Mouse (Mus musculus): Measurements from ENCODE around the gene Gpr108. TPM values are rescaled to one million over a fixed set of nuclear protein-coding genes. Genes with fewer than 3 reads are reported as not detected.
"Not testable (repeated sequence)": the region's sequence is repeated elsewhere in the genome, so short reads cannot be mapped to it uniquely, and the experiment has no call there.

The Gpr108 gene
- polyA plus RNA-seq, 1 experiment from 2014 or later: 13.7 TPM

DNA sequence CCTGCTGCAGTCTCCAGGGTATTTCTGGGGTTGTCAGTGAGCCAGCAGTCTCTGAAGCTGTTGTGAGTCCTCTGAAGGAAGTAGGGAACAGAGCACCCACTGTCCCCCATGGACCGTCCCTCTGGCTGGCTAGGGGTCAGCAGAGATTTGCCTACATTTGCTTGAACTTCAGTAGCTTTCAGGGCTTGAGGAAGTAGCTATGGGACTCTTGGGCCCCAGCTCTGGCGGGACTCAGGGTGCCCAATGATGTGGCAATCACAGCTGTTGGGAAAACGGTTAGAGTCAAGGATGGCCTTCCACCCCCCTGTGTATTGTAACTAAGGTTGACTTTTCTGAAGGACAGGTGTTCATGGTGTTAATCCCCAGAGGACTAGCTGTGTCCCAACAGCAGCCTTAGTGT is 32.2 kb upstream of the Gpr108 start:
- Histone ChIP-seq H3K27ac (no peak overlapping the region), H3K27me3 (peaks cover 14% of the 10 kb centered on the region), H3K9ac (no peak overlapping the region), H3K9me3 (replicated peaks) (no peaks in the 10 kb centered on the region), H3K36me3 (no peaks in the 10 kb centered on the region), H3K4me3 (replicated peaks) (peak overlapping the region; percentile 51), H3K4me2 (peak overlapping the region; percentile 61), H3K4me1 (replicated peaks) (peaks cover 30% of the 10 kb centered on the region)
- ATAC-seq (ENCODE audit: low read depth) (no peak), DNase-seq (no peak)
- 33% methylated on average over 3 of the region's 3 CpGs for WGBS (ENCODE audit: insufficient replicate concordance)

DNA sequence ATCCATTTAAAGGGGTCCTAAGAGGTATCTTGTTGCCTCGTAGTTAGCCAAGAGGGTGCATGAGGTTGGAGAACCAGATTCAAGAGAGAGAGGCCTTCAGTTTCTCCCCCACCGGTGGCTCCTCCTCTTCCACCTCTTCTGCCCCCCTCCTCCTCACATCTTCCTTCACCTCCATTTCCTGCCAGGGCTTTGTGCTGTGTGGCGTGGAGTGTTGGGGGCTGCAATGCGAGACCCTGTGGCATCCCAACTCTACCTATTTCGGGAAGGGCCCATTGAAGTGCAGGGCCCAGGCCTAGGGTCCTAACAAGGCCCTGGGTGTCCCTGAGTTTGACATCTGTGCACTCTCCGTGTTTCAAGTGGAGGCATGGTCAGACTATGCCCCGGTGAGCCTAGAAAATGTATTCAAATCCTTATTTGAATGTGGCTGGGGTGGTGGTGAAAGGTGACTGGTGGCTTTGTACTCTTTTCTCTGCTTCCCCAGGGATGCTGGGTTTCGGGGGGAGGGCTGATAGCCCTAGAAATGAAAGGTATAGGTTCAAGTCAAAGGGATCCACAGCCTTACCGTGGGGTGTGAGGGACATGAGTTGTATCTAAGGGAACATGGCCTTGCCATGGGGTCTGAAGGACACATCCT is 31.5 kb upstream of the Gpr108 start:
- H3K4me2 ChIP-seq: peak overlapping the region; percentile 61
- no peaks in the 10 kb centered on the region for H3K36me3 ChIP-seq
- H3K9ac ChIP-seq: peak overlapping the region; percentile 66
- peak overlapping the region; percentile 51 for H3K4me3 ChIP-seq (replicated peaks)
- peak overlapping the region; percentile 61 for H3K27ac ChIP-seq
- no peak for ATAC-seq (ENCODE audit: low read depth)
- 23% methylated on average over 9 of the region's 9 CpGs for WGBS (ENCODE audit: insufficient replicate concordance)
- no peaks in the 10 kb centered on the region for H3K9me3 ChIP-seq (replicated peaks)
- H3K27me3 ChIP-seq: peaks cover 21% of the 10 kb centered on the region
- DNase-seq: no peak
- H3K4me1 ChIP-seq (replicated peaks): peaks cover 34% of the 10 kb centered on the region

DNA sequence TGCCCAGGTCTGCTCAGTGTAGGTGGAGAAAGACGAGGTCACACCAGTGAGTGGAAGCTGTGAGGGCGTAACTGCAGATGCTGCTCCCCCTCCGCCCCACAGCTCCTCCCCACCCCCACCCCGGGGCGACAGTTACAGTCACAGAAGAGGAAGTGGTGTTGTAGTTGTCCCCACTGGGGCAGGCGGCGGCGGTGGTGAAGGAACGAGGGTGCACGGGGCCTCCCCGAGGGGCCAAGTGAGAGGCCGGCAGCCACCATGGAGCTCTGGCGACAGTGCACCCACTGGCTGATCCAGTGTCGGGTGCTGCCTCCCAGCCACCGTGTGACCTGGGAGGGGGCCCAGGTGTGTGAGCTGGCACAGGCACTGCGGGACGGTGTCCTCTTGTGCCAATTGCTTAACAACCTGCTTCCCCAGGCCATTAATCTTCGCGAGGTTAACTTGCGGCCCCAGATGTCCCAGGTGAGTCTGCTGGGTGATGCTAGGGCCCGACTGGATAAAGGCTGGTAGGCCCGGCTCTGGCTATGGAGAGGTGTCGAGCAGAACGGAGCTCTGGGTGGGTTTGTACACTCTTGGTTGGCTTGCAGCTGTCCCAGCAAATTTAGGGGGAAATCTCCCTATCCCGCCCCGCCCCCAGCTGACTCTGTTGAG is 30.8 kb upstream of the Gpr108 start, which contains the start of gene Vav1:
Gene Vav1 (plus strand): TSS at position 158 of the 648 bp plus-strand sequence.
- ATAC-seq (ENCODE audit: low read depth) (peak; percentile 28), DNase-seq (no peak)
- Histone ChIP-seq H3K4me2 (peak within 1 kb of the TSS; percentile 61), H3K4me1 (replicated peaks) (peaks cover 35% of the 10 kb centered on the region), H3K4me3 (replicated peaks) (peak within 1 kb of the TSS; percentile 51), H3K9ac (peak within 1 kb of the TSS; percentile 66), H3K9me3 (replicated peaks) (no peaks in the 10 kb centered on the region), H3K27me3 (peaks cover 27% of the 10 kb centered on the region), H3K36me3 (no peaks in the 10 kb centered on the region), H3K27ac (peak within 1 kb of the TSS; percentile 61)
- whole genome bisulfite sequencing (ENCODE audit: insufficient replicate concordance): 12% methylated on average over 26 of the region's 26 CpGs

DNA sequence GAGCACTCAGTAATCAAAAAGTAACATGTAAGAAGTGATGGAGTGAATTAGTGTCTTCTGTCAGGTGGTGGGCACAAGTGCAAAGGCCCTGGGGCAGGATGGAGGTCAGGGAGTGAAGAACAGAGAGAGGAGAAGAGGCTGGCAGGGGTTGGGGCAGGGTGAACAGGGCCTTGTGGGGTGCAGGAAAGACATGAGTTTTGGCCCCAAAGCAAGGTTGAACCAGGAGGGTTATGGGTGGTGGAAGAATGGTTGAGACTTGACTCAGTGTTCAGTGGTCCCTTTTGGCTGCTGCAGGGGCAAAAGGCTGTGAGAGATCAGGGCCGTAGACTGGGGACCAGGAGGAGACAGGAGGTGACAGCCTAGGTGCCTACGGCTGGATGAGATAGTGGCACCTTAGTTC is 30.3 kb upstream of the Gpr108 start:
- peak overlapping the region; percentile 66 for H3K9ac ChIP-seq
- ATAC-seq (ENCODE audit: low read depth): no peak
- peak overlapping the region; percentile 51; the same call in 1 of the 2 replicates for H3K4me3 ChIP-seq (replicated peaks)
- H3K4me2 ChIP-seq: peak overlapping the region; percentile 61
- H3K9me3 ChIP-seq (replicated peaks): no peaks in the 10 kb centered on the region
- H3K27me3 ChIP-seq: peaks cover 33% of the 10 kb centered on the region
- H3K27ac ChIP-seq: no peak overlapping the region
- H3K4me1 ChIP-seq (replicated peaks): peaks cover 35% of the 10 kb centered on the region
- no peak for DNase-seq
- 24% methylated on average over 2 of the region's 2 CpGs for WGBS (ENCODE audit: insufficient replicate concordance)
- no peaks in the 10 kb centered on the region for H3K36me3 ChIP-seq

DNA sequence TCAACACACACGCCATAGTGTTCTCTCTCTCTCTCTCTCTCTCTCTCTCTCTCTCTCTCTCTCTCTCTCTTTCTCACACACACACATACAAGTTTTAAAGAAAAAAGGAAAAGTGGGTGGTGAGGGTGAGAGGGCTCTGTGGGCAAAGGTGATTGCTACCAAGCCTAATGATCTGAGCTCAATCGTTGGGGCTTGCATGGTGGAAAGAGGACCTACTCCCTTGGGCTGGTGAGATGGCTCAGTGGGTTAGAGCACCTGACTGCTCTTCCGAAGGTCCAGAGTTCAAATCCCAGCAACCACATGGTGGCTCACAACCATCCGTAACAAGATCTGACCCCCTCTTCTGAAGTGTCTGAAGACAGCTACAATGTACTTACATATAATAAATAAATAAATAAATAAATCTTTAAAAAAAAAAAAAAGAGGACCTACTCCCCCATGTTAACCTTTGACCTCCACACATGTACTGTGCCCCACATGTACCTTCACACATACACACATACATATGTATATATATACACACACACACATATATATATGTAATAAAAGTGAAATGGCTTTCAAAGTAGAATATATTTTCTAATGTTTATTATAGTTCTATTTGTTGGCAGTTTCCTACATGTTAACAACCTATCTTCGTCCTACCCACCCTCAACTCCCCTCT is 29.5 kb upstream of the Gpr108 start:
- Histone ChIP-seq H3K27me3 (peaks cover 41% of the 10 kb centered on the region), H3K4me1 (replicated peaks) (peaks cover 35% of the 10 kb centered on the region)
- not testable (repeated sequence) for H3K4me3 ChIP-seq (replicated peaks); H3K36me3 ChIP-seq; H3K27ac ChIP-seq; DNase-seq; ATAC-seq (ENCODE audit: low read depth); H3K9me3 ChIP-seq (replicated peaks); H3K4me2 ChIP-seq; H3K9ac ChIP-seq
- 67% methylated on average over 5 of the region's 5 CpGs for WGBS (ENCODE audit: insufficient replicate concordance)

DNA sequence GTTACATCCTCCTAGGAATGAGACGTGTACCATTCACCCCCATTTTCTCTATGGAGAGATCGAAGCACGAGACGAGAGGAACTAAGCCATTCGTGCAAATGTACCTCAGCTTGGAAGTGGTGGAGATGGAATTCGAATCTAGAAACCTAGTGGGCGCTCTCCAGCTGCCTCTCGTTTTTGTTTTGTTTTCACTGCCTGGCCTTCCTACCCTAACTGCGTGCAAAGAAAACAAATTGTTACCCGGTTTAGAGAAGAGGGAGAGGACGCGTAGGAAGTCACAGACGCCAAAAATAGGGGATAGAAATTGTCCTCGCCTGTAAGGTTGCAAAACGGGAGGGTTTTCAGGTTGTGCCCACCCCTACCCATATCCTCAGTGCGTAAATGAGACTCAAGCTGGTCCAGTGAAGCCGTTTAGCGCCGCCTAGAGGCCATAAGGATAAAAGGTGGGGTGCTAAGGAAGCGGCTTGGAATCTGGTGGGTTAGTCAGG is 28.4 kb upstream of the Gpr108 start:
- peak overlapping the region; percentile 69 for H3K4me2 ChIP-seq
- H3K9ac ChIP-seq: peak overlapping the region; percentile 53
- H3K36me3 ChIP-seq: no peaks in the 10 kb centered on the region
- no peak overlapping the region for H3K27ac ChIP-seq
- no peaks in the 10 kb centered on the region for H3K9me3 ChIP-seq (replicated peaks)
- peaks cover 35% of the 10 kb centered on the region for H3K4me1 ChIP-seq (replicated peaks)
- WGBS (ENCODE audit: insufficient replicate concordance): under 1% methylated on average over 20 of the region's 20 CpGs
- ATAC-seq (ENCODE audit: low read depth): peak; percentile 49; the same call in 1 of the 2 replicates
- peak overlapping the region; percentile 57 for H3K4me3 ChIP-seq (replicated peaks)
- H3K27me3 ChIP-seq: peaks cover 49% of the 10 kb centered on the region
- peak; percentile 51 for DNase-seq

DNA sequence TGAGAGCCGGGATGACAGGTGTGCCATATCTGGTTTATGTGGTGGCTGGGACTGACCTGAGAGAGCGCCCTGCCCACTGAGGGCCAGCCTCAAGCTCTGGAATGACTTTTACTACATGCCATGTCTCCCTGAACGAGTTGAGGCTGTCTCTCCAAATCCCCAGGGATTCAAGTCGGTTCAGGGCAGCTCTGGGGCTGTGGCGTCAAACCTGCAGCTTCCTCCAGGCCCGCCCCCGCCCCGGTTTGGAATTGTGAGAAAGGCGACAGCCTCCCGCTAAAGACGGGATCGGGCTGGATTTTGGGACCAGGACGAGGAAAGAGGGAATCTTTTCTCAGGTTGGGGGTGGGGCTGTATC is 27.7 kb upstream of the Gpr108 start:
- no peaks in the 10 kb centered on the region for H3K36me3 ChIP-seq
- peak overlapping the region; percentile 53; the same call in 1 of the 2 replicates for H3K9ac ChIP-seq
- 0 out of 2 replicates have a peak, but pooled peaks have one; percentile 11 for ATAC-seq (ENCODE audit: low read depth)
- peak overlapping the region; percentile 69 for H3K4me2 ChIP-seq
- peak overlapping the region; percentile 57 for H3K4me3 ChIP-seq (replicated peaks)
- DNase-seq: no peak
- H3K4me1 ChIP-seq (replicated peaks): peaks cover 35% of the 10 kb centered on the region
- H3K27me3 ChIP-seq: peaks cover 49% of the 10 kb centered on the region
- 2% methylated on average over 13 of the region's 13 CpGs for WGBS (ENCODE audit: insufficient replicate concordance)
- no peaks in the 10 kb centered on the region for H3K9me3 ChIP-seq (replicated peaks)
- no peak overlapping the region for H3K27ac ChIP-seq

DNA sequence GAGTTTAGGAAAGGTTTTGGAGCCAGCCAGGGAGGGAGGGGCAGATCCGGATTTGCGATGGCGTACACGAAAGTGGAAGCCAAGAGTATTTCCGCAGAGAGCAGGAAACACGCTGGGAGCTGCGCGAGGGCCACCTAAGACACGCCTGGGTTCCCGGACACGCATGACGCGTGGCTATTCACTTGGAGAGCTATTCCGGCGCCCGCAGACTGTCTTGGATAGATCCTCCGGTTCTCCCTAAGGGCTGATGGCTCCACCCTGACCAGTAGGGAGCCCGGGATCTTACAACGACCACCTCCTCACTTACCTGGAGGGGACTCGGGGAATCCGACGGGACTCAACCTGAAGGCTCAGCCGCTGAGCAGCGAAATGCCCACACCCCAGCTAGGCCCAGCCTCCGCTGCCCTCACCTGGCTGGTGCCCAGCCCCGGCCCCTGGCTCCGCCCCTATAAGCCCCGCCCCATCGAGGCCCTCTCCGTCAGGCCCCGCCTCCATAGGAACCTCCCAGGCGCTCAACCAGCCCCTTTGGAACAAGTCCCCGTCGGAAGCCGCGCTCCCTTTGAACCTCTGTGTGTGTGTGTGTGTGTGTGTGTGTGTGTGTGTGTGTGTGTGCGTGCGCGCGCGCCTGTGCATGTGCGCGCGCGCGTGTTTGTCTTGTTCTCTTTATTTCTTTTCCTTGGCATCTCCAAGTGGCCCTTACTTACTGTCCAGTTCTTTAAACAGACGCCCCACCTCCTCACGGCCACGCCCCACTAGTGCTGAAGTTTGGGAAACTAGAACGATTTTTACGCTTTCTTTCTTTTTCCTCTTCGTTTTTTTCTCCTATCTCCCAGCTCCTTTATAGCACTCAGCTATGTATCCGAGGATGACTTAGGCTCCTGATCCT is 27.1 kb upstream of the Gpr108 start:
- H3K27me3 ChIP-seq: peaks cover 49% of the 10 kb centered on the region
- H3K4me2 ChIP-seq: peak overlapping the region; percentile 69
- no peaks in the 10 kb centered on the region for H3K36me3 ChIP-seq
- peaks cover 35% of the 10 kb centered on the region for H3K4me1 ChIP-seq (replicated peaks)
- peak; percentile 72 for DNase-seq
- H3K9ac ChIP-seq: peak overlapping the region; percentile 53
- peak overlapping the region; percentile 57 for H3K4me3 ChIP-seq (replicated peaks)
- no peaks in the 10 kb centered on the region for H3K9me3 ChIP-seq (replicated peaks)
- ATAC-seq (ENCODE audit: low read depth): peak; percentile 78
- H3K27ac ChIP-seq: no peak overlapping the region
- WGBS (ENCODE audit: insufficient replicate concordance): under 1% methylated on average over 53 of the region's 53 CpGs

DNA sequence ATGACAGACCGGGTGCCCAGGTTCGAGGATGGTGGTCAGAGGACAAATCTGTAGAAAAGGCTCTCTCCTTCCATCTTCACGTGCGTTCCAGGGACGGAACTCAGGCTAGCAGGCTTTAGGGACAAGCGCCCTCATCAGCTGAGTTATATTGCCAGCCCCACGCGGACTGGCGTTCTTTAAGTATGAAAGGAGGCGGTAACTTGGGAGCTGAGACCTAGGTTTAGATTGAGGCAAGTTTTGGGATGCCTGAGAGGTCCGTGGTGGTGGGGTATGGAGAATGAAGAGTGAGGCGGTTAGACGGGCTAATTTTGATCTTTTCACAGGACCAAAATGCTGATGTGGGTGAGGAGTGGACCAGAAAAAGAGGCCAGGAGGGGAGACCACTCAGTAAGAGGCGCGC is 26.4 kb upstream of the Gpr108 start:
- Histone ChIP-seq H3K27ac (no peak overlapping the region), H3K9me3 (replicated peaks) (no peaks in the 10 kb centered on the region), H3K36me3 (no peaks in the 10 kb centered on the region), H3K27me3 (peaks cover 46% of the 10 kb centered on the region), H3K4me2 (peak overlapping the region; percentile 69), H3K9ac (peak overlapping the region; percentile 43; the same call in 1 of the 2 replicates), H3K4me1 (replicated peaks) (peaks cover 35% of the 10 kb centered on the region), H3K4me3 (replicated peaks) (peak overlapping the region; percentile 57)
- DNase-seq (no peak), ATAC-seq (ENCODE audit: low read depth) (no peak)
- WGBS (ENCODE audit: insufficient replicate concordance): 7% methylated on average over 15 of the region's 15 CpGs

DNA sequence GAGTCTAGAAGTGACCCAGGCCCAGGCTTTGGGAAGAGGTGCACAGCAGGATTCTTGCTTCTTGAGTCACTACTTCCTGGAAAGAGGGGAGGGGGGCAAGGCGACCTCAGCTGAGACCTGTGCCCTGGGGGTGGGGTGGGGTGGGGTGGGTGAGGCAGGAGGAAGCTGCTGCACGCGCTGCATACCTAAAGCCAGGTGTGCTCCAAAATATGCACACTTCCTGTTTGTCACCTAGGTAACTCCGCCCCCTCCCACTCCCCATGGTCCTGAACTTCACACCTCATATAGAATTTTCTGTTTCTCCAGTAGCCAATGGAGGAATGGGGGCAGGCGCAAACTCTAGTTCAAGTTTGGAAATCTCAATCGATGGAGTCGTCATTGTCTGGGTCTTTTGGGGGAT is 25.6 kb upstream of the Gpr108 start:
- ATAC-seq (ENCODE audit: low read depth): no peak

More for the DNA sequence above, 25.6 kb upstream of the Gpr108 start:
- Histone ChIP-seq H3K4me3 (replicated peaks) (no peak overlapping the region), H3K27me3 (peaks cover 46% of the 10 kb centered on the region), H3K36me3 (no peaks in the 10 kb centered on the region), H3K9ac (no peak overlapping the region), H3K4me2 (no peak overlapping the region), H3K27ac (no peak overlapping the region), H3K4me1 (replicated peaks) (peaks cover 27% of the 10 kb centered on the region), H3K9me3 (replicated peaks) (no peaks in the 10 kb centered on the region)
- DNase-seq: no peak
- 29% methylated on average over 7 of the region's 7 CpGs for WGBS (ENCODE audit: insufficient replicate concordance)

All from liver, embryonic 13.5 days (tissue).